Mouse (Mus musculus) skeletal muscle tissue, adult 2 months (tissue): Measurements from ENCODE around the gene Olfr599.
"Not testable (repeated sequence)": the region's sequence is repeated elsewhere in the genome, so short reads cannot be mapped to it uniquely, and the experiment has no call there.

Source experiments
- DNase-seq: peaks from one replicate; pipeline ENCODE4 v3.0.0-alpha.2; 2012; ENCODE audit warnings: low read depth, low spot score

Gene Olfr599

DNA sequence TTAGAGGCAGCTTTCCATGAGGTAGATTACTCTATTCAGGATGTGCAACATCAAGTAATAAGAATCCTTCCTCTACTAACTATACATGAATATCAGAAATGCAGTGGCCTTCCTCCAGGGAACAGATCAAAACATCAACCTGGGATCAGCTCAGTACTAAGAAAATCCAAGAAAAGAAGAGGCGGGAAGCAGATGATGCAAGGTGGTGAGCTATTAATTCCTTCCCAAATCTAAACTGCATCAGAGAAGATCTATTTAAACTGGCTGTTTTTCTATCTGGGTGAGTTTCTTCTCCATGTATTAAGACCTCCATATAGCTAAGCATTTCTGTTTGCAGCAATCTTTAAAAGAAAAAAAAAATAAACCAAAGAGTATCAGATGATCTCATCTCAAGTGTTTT lies at the start of gene Olfr599:
Gene Olfr599, plus strand, starts transcription at position 301 of the 400 bp plus-strand sequence.
- no peak for DNase-seq

DNA sequence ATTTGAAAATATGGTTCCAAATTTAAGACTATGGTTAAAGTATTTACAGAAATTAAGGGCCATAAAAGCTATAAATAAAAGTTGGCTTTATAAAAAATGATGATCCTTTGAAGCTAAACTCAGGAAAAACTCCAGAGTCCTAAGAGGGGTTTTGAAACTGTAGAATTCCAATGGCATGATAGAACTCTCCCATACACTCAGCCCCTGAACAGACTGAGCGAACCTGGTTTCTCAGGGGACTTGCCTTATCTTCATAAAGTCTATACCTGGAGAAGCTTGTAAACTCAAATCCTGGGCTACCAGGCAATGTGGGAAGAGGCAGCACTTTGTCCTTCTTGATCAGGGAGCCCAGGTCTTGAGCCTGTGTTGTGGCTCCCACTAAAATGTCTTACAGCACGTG lies 30.4 kb upstream of the Olfr599 start, which contains the start of gene Olfr596:
Gene Olfr596, plus strand, starts transcription at position 301 of the 400 bp plus-strand sequence.
- DNase-seq = not testable (repeated sequence)

DNA sequence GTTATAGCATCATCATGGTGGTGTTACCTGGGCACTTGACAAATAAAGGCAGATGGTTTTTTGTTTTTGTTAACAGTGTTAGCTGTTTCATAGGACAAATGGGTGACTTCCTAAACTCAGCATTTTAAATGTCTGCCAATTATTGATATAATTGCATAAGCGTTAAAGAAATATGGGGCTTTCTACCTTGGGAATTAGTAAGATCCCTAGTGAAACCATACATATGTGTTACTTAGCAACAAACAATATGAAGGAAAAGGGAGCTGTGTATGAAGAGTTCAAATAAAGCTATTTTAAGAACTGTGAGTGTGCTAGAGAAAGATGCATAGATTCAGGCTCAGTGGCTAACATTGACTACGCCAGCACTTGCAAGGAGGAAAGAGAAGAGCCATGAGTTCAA lies 19.7 kb upstream of the Olfr599 start, which contains the start of gene Olfr597:
Gene Olfr597, plus strand, starts transcription at position 301 of the 400 bp plus-strand sequence.
- not testable (repeated sequence) for DNase-seq

DNA sequence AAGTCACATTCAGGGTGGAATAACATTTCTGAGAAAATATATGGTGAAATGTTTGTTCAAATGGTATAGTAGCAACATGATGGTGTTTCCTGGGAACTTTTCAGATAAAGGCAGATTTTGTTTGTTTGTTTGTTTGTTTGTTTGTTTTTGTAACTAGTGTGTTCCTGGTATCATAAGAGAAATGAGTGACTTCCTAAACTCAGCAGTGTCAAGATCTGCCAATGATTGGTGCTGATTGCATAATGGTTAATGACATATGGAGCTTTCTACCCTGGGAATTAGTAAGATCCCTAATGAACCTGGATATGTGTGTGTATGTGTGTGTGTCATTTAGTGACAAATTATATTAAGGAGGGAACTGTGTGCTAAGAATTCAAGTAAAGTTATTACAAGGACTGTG lies 12.4 kb upstream of the Olfr599 start, which contains the start of gene Olfr598:
Gene Olfr598, plus strand, starts transcription at position 301 of the 400 bp plus-strand sequence.
- no peak for DNase-seq

DNA sequence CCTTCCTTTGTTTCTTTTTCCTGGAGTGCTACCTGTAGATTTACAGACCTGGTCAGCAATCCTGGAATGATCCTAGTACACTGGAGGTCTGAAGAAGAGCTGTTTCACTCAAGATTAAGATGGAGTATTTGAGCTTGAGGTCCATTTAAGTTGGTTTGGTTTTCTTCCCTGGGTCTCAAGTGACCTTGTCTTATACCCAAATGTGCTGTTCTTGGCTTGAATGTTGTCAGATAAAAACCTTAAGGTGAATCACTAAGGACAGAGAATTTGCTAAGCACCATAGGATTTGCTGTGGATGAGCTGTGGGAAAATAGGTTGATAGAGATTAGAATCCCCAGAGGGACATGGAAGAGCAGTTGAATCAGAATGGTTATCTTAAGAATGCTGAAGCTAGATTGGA lies 13.9 kb downstream of the Olfr599 start, which contains the start of gene Olfr600:
Gene Olfr600, minus strand, starts transcription at position 101 of the 400 bp plus-strand sequence.
- DNase-seq = no peak

DNA sequence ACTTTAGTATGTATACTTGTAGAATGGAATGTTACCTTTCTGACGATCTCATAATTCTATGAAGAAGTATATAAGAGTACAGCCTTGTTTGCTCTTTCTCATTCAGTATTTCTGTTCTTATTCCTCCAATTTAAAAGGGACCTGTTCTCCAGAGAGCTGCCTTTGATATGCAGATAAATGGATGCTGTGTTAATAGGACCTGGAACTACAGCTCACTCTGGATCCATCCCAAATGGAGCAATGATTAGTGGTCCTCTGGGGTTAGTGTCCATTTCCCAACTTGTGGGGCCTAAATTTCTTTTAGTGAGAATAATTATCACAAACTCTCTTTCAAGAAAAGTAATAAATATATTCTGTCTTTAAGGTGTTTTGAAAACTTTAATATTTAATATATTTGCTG lies 26.8 kb downstream of the Olfr599 start, which contains the start of gene Olfr601:
Gene Olfr601, minus strand, starts transcription at position 101 of the 400 bp plus-strand sequence.
- DNase-seq = no peak

DNA sequence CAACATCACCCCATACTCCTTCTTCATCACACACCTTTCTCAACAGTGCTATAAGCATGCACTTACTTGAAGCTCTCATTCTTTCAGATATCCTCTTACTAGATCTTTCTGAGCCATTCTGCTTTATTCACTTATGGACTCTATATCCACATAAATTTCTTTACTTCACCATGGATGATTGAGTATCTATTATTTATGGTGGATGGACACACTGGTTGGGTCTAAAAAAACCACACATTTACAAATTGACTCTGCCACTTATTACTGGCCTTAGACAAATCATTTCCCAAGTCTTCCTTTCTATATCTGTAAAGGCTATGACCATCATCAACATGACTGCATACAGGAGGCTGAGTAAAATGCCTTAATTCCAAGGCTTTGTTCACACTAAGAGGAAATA lies 50.4 kb downstream of the Olfr599 start, which contains the start of gene Olfr603:
Gene Olfr603, minus strand, starts transcription at position 101 of the 400 bp plus-strand sequence.
- DNase-seq = no peak
